Mouse (Mus musculus) testis, postnatal 10 days (tissue): Measurements from ENCODE around the gene Rpl5.
"Not testable (repeated sequence)": the region's sequence is repeated elsewhere in the genome, so short reads cannot be mapped to it uniquely, and the experiment has no call there.

Experiments used
- DNase-seq: peaks from one replicate; pipeline ENCODE4 v3.0.0; 2021; ENCODE audit warnings: low spot score

Gene Rpl5

DNA sequence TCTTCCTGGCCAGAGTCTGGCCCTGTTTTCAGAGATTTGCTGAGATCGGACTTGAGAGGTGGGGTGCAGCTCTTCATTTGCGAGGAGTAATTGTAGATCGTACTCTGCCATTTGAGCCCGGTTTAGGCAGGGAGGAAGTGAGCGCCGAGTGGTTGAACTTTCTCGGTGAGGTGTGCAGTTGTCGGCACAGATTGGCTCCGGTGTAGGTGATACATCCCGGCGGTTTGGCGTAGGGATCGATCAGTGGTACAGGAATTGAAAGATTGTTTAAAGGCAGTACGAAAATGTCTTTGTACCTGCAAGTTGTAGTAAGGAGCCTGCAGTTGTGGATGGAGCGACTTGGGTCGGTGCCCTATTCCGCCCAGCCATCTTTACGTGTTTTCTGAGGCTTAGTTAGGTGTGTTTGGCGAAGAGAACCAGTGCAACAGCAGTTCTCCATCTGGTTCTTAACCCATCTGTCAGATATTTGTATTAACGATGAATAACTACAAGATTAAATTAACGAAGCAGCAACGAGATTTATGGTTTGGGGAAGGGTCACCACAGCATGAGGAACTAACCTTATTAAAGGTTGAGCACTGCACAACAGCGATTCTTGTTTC, 813 bp downstream of the Rpl5 start:
- DNase-seq: no peak

DNA sequence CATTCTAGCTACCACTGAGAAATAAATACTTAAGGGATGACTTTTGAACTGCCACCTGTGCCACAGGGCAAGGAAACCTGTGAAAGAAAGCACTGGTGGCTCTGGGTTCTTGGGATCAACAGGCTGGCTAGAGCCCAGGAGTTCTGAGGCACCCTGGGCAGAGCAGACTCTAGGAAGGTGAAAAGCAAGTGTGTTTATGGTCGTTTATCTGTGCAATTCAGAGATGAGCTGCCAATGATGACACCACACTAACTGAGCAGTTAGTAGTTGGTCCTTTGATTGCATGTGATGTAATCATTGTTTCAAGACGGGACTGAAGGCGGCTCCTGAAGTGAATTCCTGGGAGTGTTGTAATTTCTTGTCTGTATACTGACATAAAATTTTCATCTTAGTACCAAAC, 4.0 kb downstream of the Rpl5 start:
- DNase-seq: no peak

DNA sequence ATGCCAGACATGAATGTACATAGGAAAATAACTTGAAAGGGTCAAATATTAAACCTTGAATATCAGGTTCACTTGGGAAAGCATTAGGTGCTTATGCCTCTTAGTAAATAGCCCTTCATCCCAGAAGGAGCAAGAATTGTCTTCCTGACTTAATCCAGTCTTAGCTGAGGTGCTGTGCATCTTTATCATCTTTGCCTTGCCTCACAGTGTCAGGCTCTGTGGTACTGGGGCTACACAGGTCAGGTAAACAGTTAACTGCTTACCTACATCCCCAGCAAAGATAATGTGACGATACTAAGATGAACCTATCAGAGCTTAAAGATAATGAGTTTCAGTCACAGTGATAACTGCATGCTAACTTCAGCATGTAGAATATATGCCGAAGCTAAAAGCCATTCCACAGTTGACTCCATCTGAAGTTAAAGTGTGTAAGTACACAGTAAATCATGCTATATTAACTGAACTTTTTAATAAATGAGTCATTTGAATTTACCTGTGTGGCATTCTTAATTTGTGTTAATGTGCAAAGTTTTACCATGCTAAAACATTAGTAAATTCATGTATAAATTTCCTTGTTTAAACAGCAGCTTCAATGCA, 8.3 kb downstream of the Rpl5 start:
- DNase-seq: no peak

DNA sequence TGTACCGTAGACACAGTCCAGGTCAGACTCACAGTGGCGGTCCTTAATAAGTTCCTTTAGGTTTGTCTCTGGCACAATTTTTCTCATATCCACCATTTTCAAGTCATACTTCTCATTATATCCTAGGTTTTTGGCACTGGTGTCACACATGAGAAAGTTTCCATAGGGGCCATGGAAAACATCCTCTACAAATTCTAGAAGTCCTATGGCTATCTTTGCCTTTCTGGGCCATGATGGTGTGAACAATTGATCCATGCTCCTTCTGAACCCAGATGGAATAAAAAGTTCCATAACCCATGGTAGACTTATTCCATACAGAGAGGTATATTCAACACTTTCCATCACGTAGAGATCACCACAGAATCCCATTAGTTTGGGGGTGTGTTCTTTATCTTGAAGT, 9.4 kb downstream of the Rpl5 start:
- no peak for DNase-seq

DNA sequence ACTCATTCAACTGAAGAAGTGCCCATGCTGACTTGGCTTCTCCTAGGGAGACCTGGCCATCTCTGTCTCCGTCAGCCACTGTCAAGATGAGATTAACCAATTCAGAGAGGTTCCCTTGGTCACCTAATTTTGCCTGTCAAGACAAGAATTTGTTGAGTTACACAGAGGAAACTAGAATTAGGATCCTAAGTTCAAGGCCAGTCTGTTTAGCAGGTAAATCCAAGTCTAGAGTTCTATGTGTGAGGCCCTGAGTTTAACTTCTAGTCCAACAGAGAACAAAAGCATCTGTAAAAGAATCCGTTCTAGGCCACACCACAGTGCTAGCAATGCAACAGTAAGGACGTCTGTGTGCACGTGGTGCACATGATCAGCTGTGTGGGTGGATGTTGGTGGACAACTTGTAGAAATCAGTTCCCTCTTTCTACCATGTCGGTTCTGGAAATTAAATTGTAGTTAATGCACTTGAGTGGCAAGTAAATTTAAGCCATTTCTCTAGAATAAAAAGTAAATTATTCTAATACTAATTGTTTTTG, 9.8 kb downstream of the Rpl5 start:
- DNase-seq: no peak

DNA sequence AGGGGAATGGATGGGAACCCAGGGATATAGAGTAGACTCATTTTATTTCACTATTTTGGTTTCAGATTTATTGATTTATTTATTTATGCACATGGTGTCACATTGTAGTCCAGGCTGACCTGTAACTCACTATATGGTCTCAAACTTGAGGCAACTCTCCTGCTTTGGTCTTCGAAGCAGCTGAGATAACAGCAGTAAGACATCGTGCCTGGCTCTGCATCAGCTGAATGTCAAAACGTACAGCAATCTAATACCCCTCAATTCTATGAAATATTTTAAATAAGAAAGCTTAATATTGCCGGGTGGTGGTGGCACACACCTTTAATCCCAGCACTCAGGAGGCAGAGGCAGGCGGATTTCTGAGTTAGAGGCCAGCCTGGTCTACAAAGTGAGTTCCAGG, 10.7 kb downstream of the Rpl5 start:
- no peak for DNase-seq

DNA sequence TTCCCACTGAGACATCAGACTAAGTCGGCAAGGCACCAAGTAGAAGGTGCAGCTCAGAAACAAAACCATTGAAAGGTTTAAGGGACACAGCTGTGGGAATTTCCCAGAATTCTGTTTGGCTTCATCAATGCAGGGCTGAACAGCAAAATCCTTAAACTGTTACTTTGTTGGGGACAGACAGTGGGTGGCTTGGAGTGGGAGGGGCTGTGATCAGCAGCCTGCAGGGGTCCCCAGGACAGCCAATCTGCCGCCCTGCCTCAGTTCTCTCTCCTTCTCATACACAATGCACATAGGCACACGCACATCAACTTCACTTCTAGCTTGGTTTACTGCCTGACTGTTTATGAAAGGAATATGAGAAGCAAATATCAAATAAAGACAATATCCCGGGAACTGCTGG, 15.0 kb downstream of the Rpl5 start:
- DNase-seq: no peak

DNA sequence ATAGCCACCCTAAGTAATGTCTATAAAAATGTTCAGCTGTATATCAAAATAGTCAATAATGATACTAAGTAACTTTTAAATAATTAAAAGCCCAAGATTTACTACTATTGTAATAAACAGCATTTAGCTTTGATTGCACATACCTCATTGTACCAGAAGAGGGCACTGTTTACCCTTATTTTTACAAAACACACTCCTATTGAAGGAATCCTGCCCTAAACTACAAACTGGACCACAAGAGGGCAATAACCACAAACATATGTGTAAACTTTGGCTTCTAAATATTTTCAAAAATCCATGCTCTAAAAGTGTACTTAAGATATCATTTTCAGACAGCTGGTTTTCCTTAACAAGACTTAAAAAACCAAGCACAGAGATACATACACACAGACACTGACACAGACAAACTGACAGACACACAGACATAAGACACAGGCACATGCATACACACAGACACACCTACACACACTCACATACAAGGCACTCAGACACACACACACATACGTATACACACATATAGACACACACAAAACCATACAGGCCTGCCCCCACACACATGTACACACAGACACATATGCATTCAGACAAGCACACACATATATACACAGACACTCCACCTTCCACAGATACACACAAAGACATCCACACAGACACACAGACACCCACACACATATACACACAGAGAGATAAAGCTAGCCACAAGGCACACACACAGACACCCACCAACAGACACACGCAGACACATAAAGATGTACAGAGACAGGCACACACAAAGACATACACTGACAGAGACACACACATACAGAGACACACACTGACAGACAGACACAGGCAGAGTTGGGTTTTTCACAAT, 21.3 kb downstream of the Rpl5 start:
- no peak for DNase-seq

DNA sequence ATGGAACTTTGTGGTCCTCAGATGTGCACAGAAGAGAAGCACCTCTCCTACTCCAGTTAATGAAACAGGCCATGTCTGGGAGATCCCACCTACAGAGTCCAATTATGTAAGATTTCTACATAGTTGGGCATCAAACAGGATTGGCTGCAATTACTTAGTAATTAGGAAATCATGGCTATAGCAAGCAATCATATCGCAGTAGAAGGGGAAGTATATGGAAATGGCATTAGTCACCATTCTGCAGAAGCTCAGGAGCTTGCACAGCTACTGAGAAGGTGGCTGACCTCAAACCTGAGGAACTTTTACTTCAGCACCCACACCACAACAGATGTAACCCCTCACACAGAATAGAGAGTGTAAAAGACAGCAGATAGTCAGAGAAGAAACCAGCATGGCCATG, 22.5 kb downstream of the Rpl5 start:
- no peak for DNase-seq

DNA sequence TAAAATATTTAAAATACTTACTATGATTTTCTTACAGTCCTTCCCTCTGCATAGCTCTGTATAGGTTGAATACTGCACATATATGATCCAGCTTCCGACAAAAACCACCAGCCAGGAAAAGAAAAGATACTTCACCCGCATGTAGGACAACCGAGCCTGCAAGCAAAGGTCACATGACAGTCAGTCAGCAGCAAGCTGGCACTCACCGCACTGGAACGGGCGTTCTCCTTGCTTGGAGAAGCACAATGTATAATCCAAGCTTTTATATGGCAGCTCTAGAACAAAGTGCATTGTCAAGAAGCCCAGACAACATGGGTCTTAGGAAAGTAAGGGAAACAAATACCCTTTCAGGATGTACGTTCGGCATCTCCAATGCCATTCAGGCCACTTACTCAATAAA, 24.3 kb downstream of the Rpl5 start:
- DNase-seq: no peak

DNA sequence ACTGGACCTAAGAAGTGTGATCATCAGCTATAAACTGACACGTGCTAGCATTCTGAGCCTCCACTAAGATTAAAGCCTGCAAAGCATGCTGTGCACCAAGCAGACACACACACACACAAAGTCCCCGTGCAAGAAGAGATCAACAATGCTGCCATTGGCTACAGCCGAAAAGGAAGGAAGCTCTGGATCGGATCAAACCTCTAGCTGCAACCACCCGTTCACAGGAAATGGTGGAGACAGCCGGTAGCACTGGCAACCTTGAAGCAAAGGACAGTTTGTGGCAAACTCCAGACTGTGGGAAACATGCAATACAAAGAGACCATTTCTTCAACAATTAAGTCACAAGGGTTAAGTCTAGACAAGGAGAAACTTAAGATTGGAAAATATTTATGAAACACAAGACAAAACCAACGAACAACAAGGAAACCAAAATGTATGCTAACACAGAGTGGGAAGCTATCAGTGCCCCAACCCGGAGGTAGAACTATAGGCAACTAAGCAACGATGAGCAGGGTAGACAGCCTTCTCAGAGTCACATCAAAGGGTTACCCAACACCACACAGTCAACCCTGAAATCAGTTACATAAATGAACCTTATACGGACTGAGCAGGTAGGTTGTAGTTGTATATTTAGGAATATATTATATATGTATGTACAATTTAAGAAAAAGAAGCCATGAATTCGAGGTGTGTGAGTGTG, 26.4 kb downstream of the Rpl5 start:
- DNase-seq: no peak

DNA sequence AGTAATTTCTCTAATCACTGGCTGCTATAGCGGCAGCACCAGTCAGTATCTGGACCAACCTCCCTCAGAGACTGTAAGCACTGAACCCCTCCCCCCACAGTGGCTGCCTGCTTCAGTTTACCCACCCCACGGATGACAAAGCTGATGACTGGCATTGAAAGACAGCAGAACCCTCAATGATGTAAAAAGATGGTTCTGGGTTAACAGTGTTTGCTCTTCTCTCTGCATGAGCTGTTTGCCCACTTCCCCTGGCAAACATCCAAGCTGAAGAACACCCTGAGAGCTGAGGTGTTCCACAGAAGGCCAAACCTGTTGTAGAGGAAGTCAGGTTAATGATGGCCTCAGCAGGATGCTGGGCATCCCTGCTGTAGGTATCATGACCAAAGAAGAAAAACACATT, 32.3 kb downstream of the Rpl5 start:
- no peak for DNase-seq

DNA sequence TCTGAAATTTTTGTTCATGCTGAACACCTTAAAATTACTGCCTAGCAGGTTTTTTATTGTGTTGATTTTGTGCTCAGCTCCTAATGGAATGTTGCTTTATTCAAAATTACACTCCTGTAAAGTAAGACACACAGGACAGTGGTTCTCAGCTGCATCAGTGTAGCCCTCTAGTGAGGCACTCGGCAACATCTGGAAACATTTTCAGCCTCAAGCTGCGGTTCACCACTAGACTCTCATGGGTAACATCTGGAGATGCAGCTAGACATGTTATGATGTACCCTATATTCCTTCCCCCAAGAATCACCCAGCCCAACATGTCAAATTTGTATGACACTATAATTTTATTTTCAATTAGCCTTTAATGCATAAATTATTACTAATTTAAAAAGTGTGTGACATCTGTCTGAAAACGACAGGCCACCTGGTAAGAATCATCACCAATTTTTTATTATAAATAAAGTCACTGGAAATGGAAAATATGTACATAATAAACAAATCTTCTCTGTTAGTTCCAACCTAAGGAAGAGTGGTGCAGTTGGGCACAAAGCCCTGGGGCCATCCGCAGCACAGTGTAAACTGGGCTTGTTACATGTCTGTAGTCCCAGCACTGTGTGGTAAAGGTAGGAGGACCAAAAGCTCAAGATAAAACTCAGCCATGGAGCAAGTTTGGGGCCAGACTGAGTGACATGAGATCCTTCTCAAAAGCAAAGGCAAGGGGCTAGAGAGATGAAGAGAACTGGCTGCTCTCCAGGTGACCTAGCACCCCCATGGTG, 33.1 kb downstream of the Rpl5 start:
- no peak for DNase-seq

DNA sequence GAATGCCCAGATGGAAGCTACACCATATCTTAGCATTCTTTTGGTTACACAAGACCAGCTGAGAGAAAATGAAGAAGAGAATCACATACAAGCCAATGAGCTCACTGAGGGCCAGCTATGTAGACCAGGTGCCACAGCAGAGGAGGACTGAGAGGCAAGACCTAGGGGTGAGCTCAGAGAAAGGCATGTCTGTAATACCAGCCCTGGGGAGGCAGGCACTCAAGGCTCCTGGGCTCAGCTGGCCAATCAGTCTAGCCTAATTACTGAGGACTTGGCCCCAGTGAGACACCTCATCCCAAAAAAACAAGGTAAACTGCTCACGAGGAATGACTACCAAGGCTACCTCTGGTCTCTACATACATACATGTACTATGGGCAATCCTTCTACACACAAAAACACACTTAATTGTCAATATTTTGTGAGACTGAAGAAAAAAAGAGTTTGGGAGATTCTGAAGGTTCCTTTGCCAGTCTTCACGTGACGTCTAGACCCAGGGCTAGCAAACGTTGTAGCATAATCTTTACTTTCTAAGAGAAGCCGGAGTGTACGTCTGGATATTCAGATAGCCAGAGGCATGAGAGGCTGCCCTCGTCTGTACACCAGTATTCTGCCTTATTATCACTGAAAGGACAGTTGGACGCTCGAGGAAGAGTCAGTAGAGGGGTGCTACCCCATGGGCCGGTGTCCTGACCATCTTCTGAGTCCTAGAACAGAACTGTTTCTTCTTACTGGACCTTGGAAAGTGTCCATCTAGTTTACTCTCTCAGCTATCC, 34.7 kb downstream of the Rpl5 start:
- no peak for DNase-seq

DNA sequence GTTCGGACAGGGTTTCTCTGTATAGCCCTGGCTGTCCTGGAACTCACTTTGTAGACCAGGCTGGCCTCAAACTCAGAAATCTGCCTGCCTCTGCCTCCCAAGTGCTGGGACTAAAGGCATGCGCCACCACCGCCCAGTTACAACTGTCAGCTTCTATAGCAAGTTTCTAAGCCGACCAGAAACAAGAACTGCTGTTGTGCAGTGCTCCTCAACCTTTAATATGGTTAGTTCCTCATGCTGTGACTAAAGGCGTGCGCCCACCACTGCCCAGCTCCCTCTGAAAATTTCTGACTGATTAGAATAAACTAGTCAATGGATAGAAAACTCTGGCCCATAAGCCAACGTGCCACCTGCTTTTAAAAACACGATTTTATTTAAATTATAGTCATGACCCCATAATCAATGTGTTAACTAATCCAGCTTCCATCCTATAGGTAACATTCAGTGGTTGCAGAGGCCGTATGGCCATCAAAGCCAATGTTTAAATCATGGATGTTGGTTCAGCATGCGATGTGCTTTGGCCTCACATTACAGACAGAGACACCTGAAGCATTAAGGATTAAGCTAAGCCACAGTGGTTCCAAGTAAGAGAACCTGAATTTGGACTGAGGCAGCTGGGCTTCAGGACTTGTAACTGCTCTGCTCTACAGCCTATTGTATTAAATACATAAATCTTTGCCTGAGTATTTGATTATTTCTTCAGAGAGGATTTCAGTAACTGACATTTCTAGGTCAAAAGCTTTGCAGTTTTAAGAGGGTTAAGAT, 36.5 kb downstream of the Rpl5 start:
- DNase-seq: no peak

DNA sequence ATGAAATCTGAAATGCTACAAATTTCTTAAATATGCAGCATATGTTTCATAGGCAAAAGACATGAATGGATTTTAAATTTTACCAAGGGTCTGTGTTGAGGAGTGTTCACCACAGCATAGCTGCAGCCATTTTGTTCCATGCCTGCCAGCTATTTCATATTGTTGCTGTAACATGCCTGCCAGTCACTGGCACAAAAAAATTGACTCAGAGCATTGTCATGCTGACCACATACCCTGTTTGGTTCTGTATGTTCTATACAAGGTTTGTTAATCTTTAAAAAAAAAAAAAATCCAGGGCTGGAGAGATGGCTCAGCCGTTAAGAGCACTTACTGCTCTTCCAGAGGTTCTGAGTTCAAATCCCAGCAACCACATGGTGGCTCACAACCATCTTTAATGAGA, 38.2 kb downstream of the Rpl5 start:
- not testable (repeated sequence) for DNase-seq

DNA sequence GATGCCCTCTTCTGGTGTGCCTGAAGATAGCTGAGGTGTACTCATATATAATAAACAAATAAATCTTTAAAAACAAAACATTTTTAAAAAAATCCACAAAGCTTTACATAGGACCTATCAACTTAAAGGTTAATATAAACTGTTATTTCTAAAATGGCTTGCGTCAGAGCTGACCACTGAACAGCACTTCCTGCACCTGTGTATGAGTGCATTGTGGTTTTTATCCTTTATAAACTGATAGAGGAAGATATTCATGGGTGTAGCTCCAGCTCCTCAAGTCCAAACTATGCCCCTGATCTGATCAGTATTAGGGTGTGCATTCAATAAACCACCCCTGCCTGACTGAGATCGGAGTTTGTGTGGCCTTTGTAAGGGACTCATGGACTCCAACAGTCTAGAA, 38.6 kb downstream of the Rpl5 start:
- DNase-seq: no peak

DNA sequence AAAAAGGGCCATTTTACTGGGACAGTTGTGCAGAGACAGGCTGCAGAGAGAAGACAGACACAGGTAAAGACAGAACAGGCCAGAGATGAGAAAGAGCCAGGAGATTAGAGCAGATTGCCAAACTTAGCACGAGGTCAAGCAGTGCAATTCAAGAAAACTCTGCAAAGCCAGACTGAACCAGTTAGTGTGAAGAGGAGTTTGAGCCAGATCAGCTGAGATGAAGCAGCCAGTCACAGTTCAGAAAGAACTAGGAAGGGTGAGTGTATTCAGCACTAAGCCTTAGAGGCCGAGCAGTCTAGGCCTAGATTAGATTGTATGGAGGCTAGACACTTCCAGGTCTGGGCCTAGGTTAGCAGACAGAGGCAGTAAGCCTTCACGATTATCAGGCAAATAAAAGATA, 39.4 kb downstream of the Rpl5 start:
- DNase-seq: no peak

DNA sequence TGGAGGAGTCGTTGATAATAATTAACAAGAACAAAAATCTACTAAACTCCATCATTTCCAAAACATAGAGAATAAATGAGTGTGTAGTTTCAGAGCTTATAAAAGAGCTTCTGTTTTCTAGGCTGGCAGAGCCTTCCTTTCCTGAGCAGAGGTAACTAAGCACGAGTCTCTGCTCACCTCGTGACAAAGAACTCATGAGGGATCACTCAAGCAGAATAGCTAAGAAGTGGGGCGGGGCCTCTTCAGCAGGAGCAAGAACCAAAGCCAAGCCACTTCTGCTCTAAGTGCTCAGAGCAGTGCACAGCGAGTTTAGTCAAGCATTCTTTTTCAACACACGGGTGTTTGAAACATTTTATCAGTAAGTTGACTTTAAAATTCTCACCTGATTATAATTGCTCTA, 40.9 kb downstream of the Rpl5 start:
- no peak for DNase-seq

DNA sequence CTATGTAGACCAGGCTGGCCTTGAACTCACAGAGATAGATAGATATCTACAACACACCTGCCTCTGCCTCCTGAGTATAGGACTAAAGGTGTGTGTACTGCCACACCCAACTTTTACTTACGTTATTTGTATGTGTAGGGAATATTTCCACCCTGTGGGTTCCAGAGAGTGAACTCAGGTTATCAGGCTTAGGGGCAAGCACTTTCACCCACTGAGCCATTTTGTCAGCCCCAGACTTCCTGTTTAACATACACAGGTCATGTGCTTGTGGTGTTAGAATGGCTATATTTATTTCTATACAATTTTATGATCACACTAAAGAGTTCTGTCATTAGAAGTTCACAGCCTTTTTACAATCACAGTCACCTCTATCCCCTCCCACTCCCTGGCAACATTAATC, 42.6 kb downstream of the Rpl5 start:
- DNase-seq: no peak
